Mouse (Mus musculus) liver, embryonic 14.5 days (tissue): Measurements from ENCODE around the gene Sorcs2.

ENCODE experiments used
- CTCF ChIP-seq: IDR thresholded peaks from 2 replicates; pipeline ENCODE4 v1.5.1; 2016; ENCODE audit warnings: antibody characterized with exemption, low read depth, control low read depth
- EP300 ChIP-seq: IDR thresholded peaks from 2 replicates; pipeline ENCODE4 v1.6.1; 2016; ENCODE audit warnings: antibody characterized with exemption, low read depth

DNA sequence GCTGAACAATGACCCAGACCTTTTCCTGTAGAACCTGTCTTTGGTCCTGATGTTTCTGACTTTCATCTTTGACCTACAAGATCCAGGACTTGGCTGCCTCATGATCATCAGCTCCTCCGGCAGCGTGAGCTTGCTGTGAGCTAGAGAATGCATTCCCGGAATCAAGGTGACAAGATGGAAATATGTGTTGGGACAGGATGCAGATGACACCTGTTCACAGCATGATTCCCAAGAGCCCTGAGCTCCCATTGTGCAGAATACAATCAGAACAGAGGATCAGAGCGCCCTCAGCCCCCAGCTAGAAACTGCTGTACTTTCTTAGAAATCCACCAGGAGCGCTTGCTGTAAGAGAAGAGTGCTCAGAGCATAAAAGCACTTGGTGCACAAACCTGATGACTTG lies 311.0 kb downstream of the Sorcs2 start:
- TF ChIP-seq CTCF (no peak), EP300 (no peak)
